Mouse (Mus musculus) liver, adult 2 months (tissue): ENCODE data around the gene Nup107. TPM values are rescaled to one million over a fixed set of nuclear protein-coding genes. Genes with fewer than 3 reads are reported as not detected.
A peak's percentile ranks its signal among the peaks of the same experiment; 100 is the strongest.

Source experiments
- DNase-seq: peaks from one replicate; pipeline ENCODE4 v3.0.0-alpha.2; 2011; ENCODE audit warnings: low read depth, low spot score; ENCODE audit errors: extremely low read depth
- H3K27ac ChIP-seq: fragments of 200-500 bp; replicated peaks from 2 replicates; pipeline ENCODE4 v1.5.1; 2012; ENCODE audit warnings: low read depth, mild to moderate bottlenecking, control low read depth, inconsistent platforms, low read length; ENCODE audit not compliant: insufficient read depth
- H3K27me3 ChIP-seq: fragments of 200-500 bp; 2 replicates; pipeline ENCODE4 v1.6.1; 2012; ENCODE audit warnings: mild to moderate bottlenecking, moderate library complexity, low read length, inconsistent platforms; ENCODE audit not compliant: control insufficient read depth, insufficient read depth
- H3K36me3 ChIP-seq: fragments of 200-500 bp; 2 replicates; pipeline ENCODE4 v1.6.1; 2012; ENCODE audit warnings: low read length, inconsistent platforms; ENCODE audit not compliant: control insufficient read depth, insufficient read depth
- H3K4me1 ChIP-seq: fragments of 200-500 bp; 2 replicates; pipeline ENCODE4 v1.6.1; 2011; ENCODE audit warnings: low read length; ENCODE audit not compliant: control insufficient read depth, insufficient read depth
- H3K4me3 ChIP-seq: fragments of 200-500 bp; 2 replicates; pipeline ENCODE4 v1.5.1; 2011; ENCODE audit warnings: low read depth, mild to moderate bottlenecking, control low read depth, low read length, moderate library complexity; ENCODE audit not compliant: insufficient read depth
- H3K79me2 ChIP-seq: fragments of 200-500 bp; 2 replicates; pipeline ENCODE4 v1.6.1; 2012; ENCODE audit warnings: inconsistent platforms, mild to moderate bottlenecking, low read length, moderate library complexity; ENCODE audit not compliant: control insufficient read depth, insufficient read depth
- H3K9ac ChIP-seq: fragments of 200-500 bp; 2 replicates; pipeline ENCODE4 v1.6.1; 2012; ENCODE audit warnings: low read depth, mild to moderate bottlenecking, control low read depth, inconsistent platforms, low read length
- CTCF ChIP-seq: fragments of 200-500 bp; IDR thresholded peaks from 2 replicates; pipeline ENCODE4 v1.5.1; 2011; ENCODE audit warnings: low read depth, low read length, control low read depth
- POLR2A ChIP-seq: fragments of 200-500 bp; IDR thresholded peaks from 2 replicates; pipeline ENCODE4 v1.6.1; 2011; ENCODE audit warnings: low read length, control low read depth; ENCODE audit not compliant: insufficient read depth; ENCODE audit errors: extremely low read depth
- WGBS: fragments of 180-500 bp; shearing (Covaris S2); methylation state at CpG from one replicate; pipeline ENCODE4 v1.1.7; 2018; 5-methylcytosine and 5-hydroxymethylcytosine counted together
- polyA plus RNA-seq: library from polyadenylated mRNA; depleted of rRNA; stranded (reverse); fragments of >200 nt; gene quantifications from 2 replicates; pipeline ENCODE4 v1.2.3, GENCODE M21; 2012
- total RNA-seq: library from RNA; depleted of rRNA; stranded (reverse); fragments of >200 nt; gene quantifications from 2 replicates; pipeline ENCODE4 v1.2.3, GENCODE M21; 2014

Nup107 gene
- total and polyA plus RNA-seq, 2 experiments, result 1.8 to 4.1 TPM

GRCm38 (mm10) chr10:117710604-117711141 is 81.8 kb downstream of the Nup107 start, which contains the start of gene Mdm2:
Gene Mdm2 (minus strand): TSS chr10:117710758.
- DNase-seq, result peak; percentile 63
- TF ChIP-seq CTCF (peak; percentile 82), POLR2A (peak; percentile 71; the same call in 1 of the 2 replicates)
- Histone ChIP-seq H3K36me3 (peaks cover 7% of the 10 kb centered on the region), H3K27ac (peak within 1 kb of the TSS; percentile 99), H3K79me2 (peaks cover 10% of the 10 kb centered on the region; the same call in 1 of the 2 replicates), H3K4me1 (peaks cover 12% of the 10 kb centered on the region), H3K9ac (peak within 1 kb of the TSS; percentile 96), H3K27me3 (no peaks in the 10 kb centered on the region), H3K4me3 (peak within 1 kb of the TSS; percentile 92)
- WGBS, result under 1% methylated on average over 52 of the region's 52 CpGs

- Histone ChIP-seq H3K36me3 (peaks cover 12% of the 10 kb centered on the region), H3K9ac (peak overlapping the region; percentile 96), H3K27ac (peak overlapping the region; percentile 99), H3K4me3 (peak overlapping the region; percentile 92), H3K27me3 (no peaks in the 10 kb centered on the region), H3K79me2 (peaks cover 12% of the 10 kb centered on the region; the same call in 1 of the 2 replicates), H3K4me1 (peaks cover 12% of the 10 kb centered on the region)
- WGBS, result under 1% methylated on average over 56 of the region's 71 CpGs
- DNase-seq, result peak; percentile 75
- TF ChIP-seq CTCF (no peak), POLR2A (peak; percentile 40; the same call in 1 of the 2 replicates)
Observed at GRCm38 (mm10) chr10:117709930-117710603, 82.4 kb downstream of the Nup107 start.

- H3K36me3 ChIP-seq, result peaks cover 17% of the 10 kb centered on the region
- peak; percentile 53 for DNase-seq
- peak overlapping the region; percentile 96; the same call in 1 of the 2 replicates for H3K9ac ChIP-seq
- H3K27ac ChIP-seq, result peak overlapping the region; percentile 99
- H3K4me3 ChIP-seq, result peak overlapping the region; percentile 92
- peaks cover 12% of the 10 kb centered on the region for H3K4me1 ChIP-seq
- H3K27me3 ChIP-seq, result no peaks in the 10 kb centered on the region
- 4% methylated on average over 12 of the region's 12 CpGs for WGBS
- H3K79me2 ChIP-seq, result peaks cover 12% of the 10 kb centered on the region; the same call in 1 of the 2 replicates
- TF ChIP-seq POLR2A (no peak), CTCF (no peak)
Observed at GRCm38 (mm10) chr10:117709326-117709830, 83.1 kb downstream of the Nup107 start.

GRCm38 (mm10) chr10:117708856-117709255 is 83.6 kb downstream of the Nup107 start:
- peaks cover 18% of the 10 kb centered on the region for H3K36me3 ChIP-seq
- 14% methylated on average over 9 of the region's 9 CpGs for WGBS
- H3K9ac ChIP-seq, result peak overlapping the region; percentile 75
- TF ChIP-seq POLR2A (no peak), CTCF (no peak)
- peak; percentile 68 for DNase-seq
- H3K4me1 ChIP-seq, result peaks cover 13% of the 10 kb centered on the region
- H3K4me3 ChIP-seq, result peak overlapping the region; percentile 56
- peaks cover 12% of the 10 kb centered on the region; the same call in 1 of the 2 replicates for H3K79me2 ChIP-seq
- H3K27ac ChIP-seq, result peak overlapping the region; percentile 46
- H3K27me3 ChIP-seq, result no peaks in the 10 kb centered on the region

GRCm38 (mm10) chr10:117708376-117708775 is 84.1 kb downstream of the Nup107 start:
- H3K4me3 ChIP-seq, result no peak overlapping the region
- H3K36me3 ChIP-seq, result peaks cover 22% of the 10 kb centered on the region
- no peak overlapping the region for H3K9ac ChIP-seq
- DNase-seq, result no peak
- H3K27ac ChIP-seq, result no peak overlapping the region
- no peak for TF ChIP-seq POLR2A
- no peak for TF ChIP-seq CTCF
- H3K27me3 ChIP-seq, result no peaks in the 10 kb centered on the region
- peaks cover 12% of the 10 kb centered on the region; the same call in 1 of the 2 replicates for H3K79me2 ChIP-seq
- H3K4me1 ChIP-seq, result peaks cover 14% of the 10 kb centered on the region
- WGBS, result 92% methylated on average over 2 of the region's 2 CpGs
